Mouse (Mus musculus) kidney, adult 2 months (tissue): ENCODE results near the gene Fis1.
A peak's percentile ranks its signal among the peaks of the same experiment; 100 is the strongest.

Source experiments
- CTCF ChIP-seq: fragments of 200-500 bp; conservative IDR thresholded peaks from 2 replicates; pipeline ENCODE4 v1.5.1; 2011; ENCODE audit warnings: low read depth, mild to moderate bottlenecking, control low read depth, low read length, moderate library complexity, mixed read lengths; ENCODE audit not compliant: insufficient read depth, insufficient read length
- POLR2A ChIP-seq: fragments of 200-500 bp; IDR thresholded peaks from one replicate; pipeline ENCODE4 v1.6.1; 2011; ENCODE audit warnings: low read depth, low read length, control low read depth

DNA sequence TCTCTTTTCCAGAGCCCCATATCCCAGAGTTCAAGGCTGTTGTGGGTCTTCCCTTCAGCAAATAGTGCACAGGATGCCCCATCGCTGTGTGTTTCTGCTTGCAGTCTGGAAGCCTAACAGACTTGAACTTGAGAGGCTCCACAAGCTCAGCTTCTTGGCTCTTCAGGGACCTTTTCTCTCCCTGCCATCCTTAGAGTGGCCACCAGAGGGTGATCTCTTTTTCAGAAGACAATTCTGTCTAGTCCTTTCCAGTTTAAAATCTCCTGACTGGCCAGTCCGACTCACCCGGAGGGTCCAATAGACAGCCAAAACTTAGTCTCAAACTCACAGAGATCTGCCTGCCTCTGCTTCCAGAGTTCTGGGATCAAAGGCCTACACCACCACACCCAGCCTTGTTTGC lies 56.9 kb downstream of the Fis1 start:
- no peak for TF ChIP-seq POLR2A
- TF ChIP-seq CTCF: peak; percentile 48; the same call in 1 of the 2 replicates
